Mouse (Mus musculus) brain, embryonic 14.5 days (tissue): ENCODE data around the gene Igsf8. TPM values are rescaled to one million over a fixed set of nuclear protein-coding genes. Genes with fewer than 3 reads are reported as not detected.

Source experiments
- DNase-seq: peaks from one replicate; pipeline ENCODE4 v3.0.0-alpha.2; 2011; ENCODE audit warnings: low read depth
- CTCF ChIP-seq: fragments of 200-500 bp; IDR thresholded peaks from 2 replicates; pipeline ENCODE4 v1.5.1; 2012; ENCODE audit warnings: inconsistent platforms, mild to moderate bottlenecking, moderate library complexity, borderline replicate concordance; ENCODE audit not compliant: insufficient read depth, insufficient read length; ENCODE audit errors: extremely low read depth
- POLR2A ChIP-seq: fragments of 200-500 bp; IDR thresholded peaks from 2 replicates; pipeline ENCODE4 v1.6.1; 2012; ENCODE audit warnings: mild to moderate bottlenecking, inconsistent platforms, borderline replicate concordance; ENCODE audit not compliant: poor library complexity, insufficient read depth, insufficient read length, severe bottlenecking; ENCODE audit errors: extremely low read depth
- polyA plus RNA-seq: library from polyadenylated mRNA; depleted of rRNA; stranded (reverse); fragments of >200 nt; gene quantifications from 2 replicates; pipeline ENCODE4 v1.2.3, GENCODE M21; 2012

Gene Igsf8
- polyA plus RNA-seq, 1 experiment = 110 TPM

DNA sequence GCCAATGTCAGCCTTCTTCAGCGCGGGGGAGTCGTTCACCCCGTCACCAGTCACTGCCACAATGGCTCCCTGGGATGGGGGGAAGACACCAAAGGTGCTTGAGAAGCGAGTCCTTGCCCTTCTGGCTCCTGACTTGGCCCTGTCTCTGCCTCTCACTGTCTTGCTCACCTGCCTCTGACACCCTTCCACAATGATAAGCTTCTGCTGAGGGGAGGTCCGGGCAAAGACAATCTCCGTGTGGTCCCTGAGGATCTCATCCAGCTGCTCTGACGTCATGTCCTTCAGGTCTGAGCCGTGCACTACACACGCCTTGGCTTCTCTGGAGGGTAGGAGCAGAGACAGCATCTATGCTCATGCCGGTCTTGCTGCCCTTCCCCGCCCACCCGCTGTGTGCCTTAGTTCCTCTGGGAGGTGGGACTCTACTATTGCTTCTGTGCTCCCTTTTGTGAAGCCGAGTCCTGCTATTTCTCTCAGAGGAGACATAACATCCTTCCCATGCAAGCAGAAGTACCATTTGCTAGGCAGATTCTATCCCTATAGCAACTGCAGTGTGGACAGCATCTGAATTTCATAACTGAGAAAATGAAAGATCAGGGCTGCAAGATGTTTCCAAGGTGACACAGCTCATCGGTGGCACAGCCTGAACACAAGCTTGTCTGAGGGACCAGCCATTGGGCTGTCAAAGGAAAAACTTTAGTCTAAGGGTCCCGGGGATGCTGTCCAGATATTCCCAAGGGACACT, 18.5 kb downstream of the Igsf8 start:
- no peak for TF ChIP-seq CTCF
- no peak for TF ChIP-seq POLR2A
- DNase-seq = no peak

DNA sequence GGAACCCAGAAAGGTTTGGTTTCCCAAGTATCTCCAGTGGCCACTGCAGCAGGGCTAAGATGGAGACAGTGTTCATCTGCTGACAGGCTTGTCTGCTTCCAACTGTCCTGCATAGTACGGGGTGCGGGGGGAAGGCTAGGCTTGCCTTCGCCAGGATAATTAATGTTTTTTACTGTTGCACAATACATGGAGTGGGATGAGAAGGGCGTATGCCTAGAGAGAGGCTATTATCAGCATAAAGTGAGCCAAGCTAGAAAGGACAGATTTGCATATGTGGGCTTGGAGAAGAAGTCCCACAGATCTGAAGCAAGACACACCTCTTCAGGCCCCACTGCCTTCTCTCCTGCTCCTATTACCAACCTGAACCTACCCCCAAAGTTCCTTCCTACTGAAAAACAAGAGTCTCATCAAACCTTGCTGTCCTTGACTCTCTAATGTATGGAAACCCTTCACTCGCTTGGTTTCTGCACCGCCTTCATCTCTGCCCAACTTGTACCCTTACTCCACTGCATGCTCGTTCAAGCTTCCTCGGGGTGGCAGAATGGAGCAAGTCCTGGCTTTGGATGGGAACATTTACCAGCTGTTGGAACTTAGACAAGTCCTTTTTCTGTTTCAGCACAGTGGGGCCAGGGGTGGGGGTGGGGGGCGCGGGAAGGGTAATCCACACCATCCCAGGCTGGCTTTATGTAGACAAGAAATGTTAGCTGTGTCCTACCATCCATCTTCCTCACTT, 20.2 kb downstream of the Igsf8 start:
- TF ChIP-seq POLR2A (no peak), CTCF (no peak)
- no peak for DNase-seq

DNA sequence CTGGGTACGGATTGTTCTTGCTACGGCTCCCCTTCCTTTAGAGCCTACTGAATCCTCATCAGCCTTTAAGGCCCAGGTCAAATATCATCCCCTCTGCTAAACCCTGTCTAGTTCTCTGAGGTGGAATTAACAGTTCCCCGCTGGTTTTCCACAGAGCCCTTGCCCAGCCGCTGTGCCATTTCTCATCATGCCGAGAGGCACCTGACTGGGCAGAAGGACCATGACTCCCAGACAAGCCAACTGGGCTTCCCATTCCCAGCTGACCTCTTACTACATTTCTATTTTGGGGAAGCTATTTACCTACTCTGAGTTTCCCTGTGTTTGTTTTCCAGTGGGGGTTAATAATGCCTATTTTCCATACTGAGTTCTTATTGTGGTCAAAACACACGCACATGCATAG, 21.6 kb downstream of the Igsf8 start:
- DNase-seq = no peak
- no peak for TF ChIP-seq CTCF
- no peak for TF ChIP-seq POLR2A

GRCm38 (mm10) chr1:172284221-172284620, 22.8 kb downstream of the Igsf8 start:
- TF ChIP-seq CTCF (no peak), POLR2A (no peak)
- DNase-seq = no peak

- TF ChIP-seq POLR2A (no peak), CTCF (no peak)
- DNase-seq = no peak
Measured at GRCm38 (mm10) chr1:172286740-172287139, 25.3 kb downstream of the Igsf8 start.

DNA sequence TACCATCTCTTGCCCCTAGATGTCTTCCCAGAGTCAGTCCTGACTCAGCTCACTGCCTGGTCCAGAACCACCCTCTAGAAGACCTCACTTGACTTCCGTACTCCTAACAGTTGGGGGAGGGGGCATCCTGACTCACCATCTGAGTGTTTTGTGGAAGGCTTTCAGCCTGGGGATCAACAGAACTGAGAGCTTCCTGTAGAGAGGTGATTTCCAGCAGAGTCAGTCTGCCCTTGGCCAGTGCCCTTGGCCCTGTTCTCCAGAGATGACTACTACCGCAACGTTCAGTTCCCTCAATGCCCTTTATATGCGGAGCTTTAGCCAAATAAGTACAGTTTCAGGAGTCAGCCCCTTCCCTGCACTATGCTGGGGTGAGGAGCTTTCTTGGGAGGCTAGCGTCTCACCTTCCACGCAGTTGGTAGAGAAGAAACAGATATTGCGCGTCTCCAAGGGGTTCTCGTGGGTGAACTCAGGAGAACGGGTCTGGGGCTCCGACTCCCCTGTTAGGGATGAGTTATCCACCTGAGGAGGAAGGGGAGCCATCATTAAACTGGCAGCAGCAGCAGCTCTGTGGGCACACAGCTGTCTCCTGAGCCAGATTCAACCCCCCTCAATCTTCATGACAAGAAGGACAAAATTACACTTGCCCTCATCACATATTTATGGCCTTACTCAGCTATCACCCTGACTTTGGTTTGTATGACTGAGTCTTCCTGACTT, 27.6 kb downstream of the Igsf8 start:
- DNase-seq = no peak
- TF ChIP-seq POLR2A (no peak), CTCF (no peak)

- TF ChIP-seq POLR2A (no peak), CTCF (no peak)
- DNase-seq = no peak
Measured at GRCm38 (mm10) chr1:172289617-172289946, 28.1 kb downstream of the Igsf8 start.

DNA sequence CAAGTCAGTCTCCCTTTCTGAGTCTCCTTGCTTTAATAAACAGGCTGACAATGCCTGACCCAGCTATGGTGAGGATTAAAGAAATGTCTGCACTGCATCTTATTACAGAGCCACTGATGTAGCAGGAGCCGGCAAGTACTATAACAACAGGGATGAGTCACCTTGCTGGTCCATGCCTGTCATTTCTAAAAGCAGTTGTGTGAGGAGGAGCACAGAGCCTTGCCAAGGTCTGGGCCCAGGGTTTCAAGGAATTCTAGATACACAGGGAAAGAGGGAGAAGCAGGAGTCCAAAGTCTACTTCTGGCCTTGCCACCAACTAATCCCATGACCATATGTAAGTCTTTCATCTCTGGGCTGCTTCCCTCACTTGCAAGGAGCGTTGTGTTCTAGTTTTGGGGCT, 31.4 kb downstream of the Igsf8 start:
- TF ChIP-seq POLR2A (no peak), CTCF (no peak)
- DNase-seq = no peak

- TF ChIP-seq CTCF = no peak
- TF ChIP-seq POLR2A = no peak
- no peak for DNase-seq
Measured at GRCm38 (mm10) chr1:172293449-172293848, 32.0 kb downstream of the Igsf8 start.

GRCm38 (mm10) chr1:172295751-172296197, 34.3 kb downstream of the Igsf8 start:
- TF ChIP-seq CTCF = no peak
- TF ChIP-seq POLR2A = no peak
- DNase-seq = peak; percentile 93

DNA sequence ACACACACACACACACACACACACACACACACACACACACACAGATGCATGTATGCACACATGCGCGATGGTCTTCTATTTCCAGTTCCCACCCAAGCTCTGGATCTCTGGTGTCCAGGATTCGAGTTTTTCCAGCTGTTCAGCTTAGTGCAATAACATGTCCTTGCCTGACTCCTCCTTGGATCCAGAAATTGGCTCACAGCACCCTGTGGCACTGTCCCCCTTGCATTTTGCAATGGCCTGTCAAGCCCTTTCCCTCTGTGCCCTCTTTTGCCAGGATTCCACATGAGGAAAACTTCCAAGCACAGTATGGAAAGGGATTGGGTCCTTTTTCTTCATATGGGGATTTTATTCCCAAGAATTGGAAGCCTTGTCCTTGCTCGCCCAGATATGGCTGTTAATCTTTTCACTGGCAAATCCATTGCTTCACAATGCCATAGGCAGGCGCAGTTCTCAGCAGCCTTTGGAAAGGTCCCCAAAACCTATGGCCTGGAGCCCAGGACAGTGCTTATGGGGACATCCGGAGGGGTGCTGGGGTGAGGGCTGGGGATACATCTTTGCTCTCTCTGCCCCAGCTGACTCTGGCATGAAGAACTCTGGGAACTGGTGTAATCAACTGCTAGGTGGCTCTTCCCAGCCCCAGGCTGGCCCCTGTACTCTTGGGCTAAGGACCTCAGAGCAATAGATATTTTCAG, 35.5 kb downstream of the Igsf8 start:
- TF ChIP-seq POLR2A = no peak
- no peak for TF ChIP-seq CTCF
- DNase-seq = no peak
